Mouse (Mus musculus): Measurements from ENCODE around the gene Slc26a6.

DNA sequence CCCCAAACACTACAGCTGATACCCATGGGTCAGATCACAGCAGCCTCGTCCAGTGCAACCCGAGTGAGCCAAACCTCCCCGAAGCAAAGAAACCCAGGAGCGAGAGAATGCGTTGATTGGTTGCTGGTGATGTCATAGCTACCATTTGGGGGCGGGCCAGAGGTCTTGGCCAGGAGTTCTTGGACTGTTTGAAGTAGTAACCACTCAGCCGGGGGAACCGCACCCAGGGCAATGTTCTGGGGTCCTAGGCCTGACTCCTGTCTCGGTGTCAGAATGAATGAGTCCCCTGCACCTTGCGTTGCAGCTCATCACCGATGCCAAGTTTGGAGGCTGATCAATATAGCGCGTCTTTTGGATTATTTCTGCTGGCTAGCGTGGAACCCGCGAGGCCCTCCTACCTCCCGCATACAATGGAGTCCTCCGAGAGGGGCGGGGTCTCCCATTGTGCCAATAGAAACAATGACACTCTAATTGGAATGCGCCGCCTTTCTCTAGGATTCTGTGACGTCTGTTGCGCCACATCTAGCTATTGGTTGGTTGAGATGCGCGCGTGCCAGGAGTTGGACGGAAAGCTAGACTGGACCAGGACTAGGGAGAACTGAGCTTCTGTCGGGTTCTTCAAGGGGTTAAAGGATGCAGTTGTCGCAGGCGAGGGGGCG, 28.2 kb upstream of the Slc26a6 start:
- TF ChIP-seq POLR2A (IDR thresholded peaks at IDR 0.05; ENCODE audit: extremely low read depth, insufficient read depth, low read length) (peak; percentile 65; the same call in 1 of the 2 replicates), CTCF (IDR thresholded peaks at IDR 0.05; ENCODE audit: extremely low read depth, insufficient read depth, low read length) (no peak)

All from cortical plate, adult 2 months (tissue).